Mouse (Mus musculus) inflammation-experienced regulatory T-cells, adult 6 months (primary cell): Measurements from ENCODE around the gene Asic2. TPM values are rescaled to one million over a fixed set of nuclear protein-coding genes. Genes with fewer than 3 reads are reported as not detected.
"Not testable (repeated sequence)": the region's sequence is repeated elsewhere in the genome, so short reads cannot be mapped to it uniquely, and the experiment has no call there.

Experiments used
- ATAC-seq: one replicate; pipeline ENCODE4 v1.8.0; 2017
- polyA plus RNA-seq, 3 experiments: library from polyadenylated mRNA; unstranded; fragments of 100-300 nt; shearing (Covaris generic); gene quantifications; one replicate each; pipeline ENCODE4 v1.2.1; 2017

Asic2 gene
- polyA plus RNA-seq, 3 experiments from 2014 or later: not detected

- no peak for ATAC-seq
Measured at GRCm38 (mm10) chr11:81416319-81416718, 551.9 kb downstream of the Asic2 start.

GRCm38 (mm10) chr11:81414596-81414995 lies 553.7 kb downstream of the Asic2 start:
- no peak for ATAC-seq

GRCm38 (mm10) chr11:81411251-81411650 lies 557.0 kb downstream of the Asic2 start:
- ATAC-seq: no peak

GRCm38 (mm10) chr11:81405951-81406350 lies 562.3 kb downstream of the Asic2 start:
- no peak for ATAC-seq

- ATAC-seq: no peak
Measured at GRCm38 (mm10) chr11:81402263-81402662, 566.0 kb downstream of the Asic2 start.

GRCm38 (mm10) chr11:81392855-81393254 lies 575.4 kb downstream of the Asic2 start:
- no peak for ATAC-seq

GRCm38 (mm10) chr11:81386185-81386584 lies 582.1 kb downstream of the Asic2 start:
- no peak for ATAC-seq

- no peak for ATAC-seq
Measured at GRCm38 (mm10) chr11:81385547-81385946, 582.7 kb downstream of the Asic2 start.

GRCm38 (mm10) chr11:81374841-81375240 lies 593.4 kb downstream of the Asic2 start:
- ATAC-seq: no peak

GRCm38 (mm10) chr11:81374003-81374710 lies 594.1 kb downstream of the Asic2 start:
- no peak for ATAC-seq

- no peak for ATAC-seq
Measured at GRCm38 (mm10) chr11:81371545-81371944, 596.7 kb downstream of the Asic2 start.

GRCm38 (mm10) chr11:81370426-81370810 lies 597.8 kb downstream of the Asic2 start:
- ATAC-seq: no peak

GRCm38 (mm10) chr11:81369497-81370425 lies 598.5 kb downstream of the Asic2 start:
- ATAC-seq: no peak

GRCm38 (mm10) chr11:81364442-81364841 lies 603.8 kb downstream of the Asic2 start:
- ATAC-seq: no peak

GRCm38 (mm10) chr11:81362461-81362860 lies 605.8 kb downstream of the Asic2 start:
- no peak for ATAC-seq

- ATAC-seq: no peak
Measured at GRCm38 (mm10) chr11:81361040-81361439, 607.2 kb downstream of the Asic2 start.

- not testable (repeated sequence) for ATAC-seq
Measured at GRCm38 (mm10) chr11:81350498-81350897, 617.8 kb downstream of the Asic2 start.

- ATAC-seq: no peak
Measured at GRCm38 (mm10) chr11:81331977-81332376, 636.3 kb downstream of the Asic2 start.

GRCm38 (mm10) chr11:81330982-81331381 lies 637.3 kb downstream of the Asic2 start:
- no peak for ATAC-seq

GRCm38 (mm10) chr11:81328088-81328487 lies 640.2 kb downstream of the Asic2 start:
- ATAC-seq: no peak

- no peak for ATAC-seq
Measured at GRCm38 (mm10) chr11:81323146-81323545, 645.1 kb downstream of the Asic2 start.

- ATAC-seq: no peak
Measured at GRCm38 (mm10) chr11:81322466-81322865, 645.8 kb downstream of the Asic2 start.

GRCm38 (mm10) chr11:81290041-81290440 lies 678.2 kb downstream of the Asic2 start:
- ATAC-seq: no peak

- ATAC-seq: no peak
Measured at GRCm38 (mm10) chr11:81283185-81283584, 685.1 kb downstream of the Asic2 start.
